Mouse (Mus musculus) kidney, embryonic 14.5 days (tissue): ENCODE results near the gene Ypel2. TPM values are rescaled to one million over a fixed set of nuclear protein-coding genes. Genes with fewer than 3 reads are reported as not detected.

ENCODE experiments used
- ATAC-seq: fragments of 200-750 bp; cut with Nextera tagmentation; 2 replicates; pipeline ENCODE4 v1.8.0; 2017; ENCODE audit warnings: moderate number of reproducible peaks, mild to moderate bottlenecking, moderate TSS enrichment, moderate library complexity; ENCODE audit not compliant: low FRiP score, low TSS enrichment
- H3K27ac ChIP-seq: fragments of 300-500 bp; sonication (generic); 2 replicates; pipeline ENCODE4 v1.5.1; 2014; ENCODE audit warnings: low read depth, mild to moderate bottlenecking, low read length, moderate library complexity, mixed read lengths
- H3K27me3 ChIP-seq: fragments of 300-500 bp; sonication (generic); 2 replicates; pipeline ENCODE4 v1.6.1; 2014; ENCODE audit warnings: mild to moderate bottlenecking, low read length; ENCODE audit not compliant: control insufficient read depth, insufficient read depth
- H3K36me3 ChIP-seq: fragments of 300-500 bp; sonication (generic); 2 replicates; pipeline ENCODE4 v1.6.1; 2014; ENCODE audit warnings: low read length, mixed read lengths; ENCODE audit not compliant: control insufficient read depth, insufficient read depth
- H3K4me1 ChIP-seq: fragments of 300-500 bp; sonication (generic); 2 replicates; pipeline ENCODE4 v1.6.1; 2014; ENCODE audit warnings: low read length, mixed read lengths; ENCODE audit not compliant: control insufficient read depth, insufficient read depth
- H3K4me2 ChIP-seq: fragments of 300-500 bp; sonication (generic); replicated peaks from 2 replicates; pipeline ENCODE4 v1.6.1; 2014; ENCODE audit warnings: low read depth, mild to moderate bottlenecking, low read length
- H3K4me3 ChIP-seq: fragments of 300-500 bp; sonication (generic); 2 replicates; pipeline ENCODE4 v1.5.1; 2014; ENCODE audit warnings: mild to moderate bottlenecking, low read length
- H3K9ac ChIP-seq: fragments of 300-500 bp; sonication (generic); 2 replicates; pipeline ENCODE4 v1.6.1; 2014; ENCODE audit warnings: low read depth, mild to moderate bottlenecking, low read length, moderate library complexity
- H3K9me3 ChIP-seq: fragments of 300-500 bp; sonication (generic); 2 replicates; pipeline ENCODE4 v1.6.1; 2016; ENCODE audit warnings: low read length; ENCODE audit not compliant: control insufficient read depth
- WGBS: fragments of 180-500 bp; shearing (Covaris S2); extraction: QIAGEN DNeasy Blood & Tissue Kit; methylation state at CpG from one replicate; pipeline ENCODE4 v1.1.7; 2014; 5-methylcytosine and 5-hydroxymethylcytosine counted together
- polyA plus RNA-seq: library from polyadenylated mRNA; unstranded; fragments of >200 nt; fragmentation: Nextera tagmentation; extraction: Ambion mirVana; gene quantifications from 2 replicates; pipeline ENCODE4 v1.2.1, GENCODE M21; 2014

Ypel2 gene
- polyA plus RNA-seq, 1 experiment from 2014 or later: 9.1 TPM

GRCm38 (mm10) chr11:86895156-86895555, 98.4 kb downstream of the Ypel2 start:
- 44% methylated on average over 9 of the region's 9 CpGs for WGBS
- no peak for ATAC-seq
- Histone ChIP-seq H3K36me3 (no peaks in the 10 kb centered on the region), H3K4me1 (peaks cover 5% of the 10 kb centered on the region), H3K27ac (no peak overlapping the region), H3K27me3 (0 out of 2 replicates have a peak, but pooled peaks cover 4% of the 10 kb centered on the region), H3K4me2 (no peak overlapping the region), H3K9me3 (no peaks in the 10 kb centered on the region), H3K9ac (no peak overlapping the region), H3K4me3 (no peak overlapping the region)

- Histone ChIP-seq H3K9ac (no peak overlapping the region; the same call in 1 of the 2 replicates), H3K27me3 (0 out of 2 replicates have a peak, but pooled peaks cover 4% of the 10 kb centered on the region), H3K4me2 (peak overlapping the region; percentile 58), H3K4me3 (peak overlapping the region; percentile 31), H3K9me3 (no peaks in the 10 kb centered on the region), H3K27ac (no peak overlapping the region), H3K36me3 (no peaks in the 10 kb centered on the region), H3K4me1 (peaks cover 5% of the 10 kb centered on the region)
- 6% methylated on average over 19 of the region's 19 CpGs for WGBS
- ATAC-seq: peak; percentile 77
Measured at GRCm38 (mm10) chr11:86894171-86894577, 99.3 kb downstream of the Ypel2 start.

GRCm38 (mm10) chr11:86892996-86893670, 100.4 kb downstream of the Ypel2 start:
- Histone ChIP-seq H3K27me3 (0 out of 2 replicates have a peak, but pooled peaks cover 4% of the 10 kb centered on the region), H3K4me2 (no peak overlapping the region), H3K36me3 (no peaks in the 10 kb centered on the region), H3K9me3 (no peaks in the 10 kb centered on the region), H3K4me1 (peaks cover 2% of the 10 kb centered on the region), H3K4me3 (no peak overlapping the region), H3K9ac (no peak overlapping the region), H3K27ac (no peak overlapping the region)
- ATAC-seq: no peak
- 81% methylated on average over 15 of the region's 15 CpGs for WGBS

Other genes with a start within 250 kb of the Ypel2 start
- gene Cltc, start 236.1 kb downstream of the Ypel2 start, polyA plus RNA-seq: 128 and 200 TPM in 2 replicates
- gene Dhx40, start 186.0 kb downstream of the Ypel2 start, polyA plus RNA-seq: 29.6 and 44.5 TPM in 2 replicates
- gene Gdpd1, start 80.4 kb upstream of the Ypel2 start, polyA plus RNA-seq: 23.1 and 27.8 TPM in 2 replicates
- 17.3 and 24.7 TPM in 2 replicates for gene Smg8, start 93.1 kb upstream of the Ypel2 start, polyA plus RNA-seq
- 9.2 and 20.5 TPM in 2 replicates for gene Prr11, start 115.0 kb upstream of the Ypel2 start, polyA plus RNA-seq
- gene Ska2, start 115.5 kb upstream of the Ypel2 start, polyA plus RNA-seq: 64.1 and 70.5 TPM in 2 replicates
- 20.6 and 41.4 TPM in 2 replicates for gene Trim37, start 133.4 kb upstream of the Ypel2 start, polyA plus RNA-seq